Mouse (Mus musculus): ENCODE data around the gene Ppp2r5a. TPM values are rescaled to one million over a fixed set of nuclear protein-coding genes. Genes with fewer than 3 reads are reported as not detected.

Gene Ppp2r5a
- polyA plus RNA-seq, 1 experiment, result 44.7 TPM

DNA sequence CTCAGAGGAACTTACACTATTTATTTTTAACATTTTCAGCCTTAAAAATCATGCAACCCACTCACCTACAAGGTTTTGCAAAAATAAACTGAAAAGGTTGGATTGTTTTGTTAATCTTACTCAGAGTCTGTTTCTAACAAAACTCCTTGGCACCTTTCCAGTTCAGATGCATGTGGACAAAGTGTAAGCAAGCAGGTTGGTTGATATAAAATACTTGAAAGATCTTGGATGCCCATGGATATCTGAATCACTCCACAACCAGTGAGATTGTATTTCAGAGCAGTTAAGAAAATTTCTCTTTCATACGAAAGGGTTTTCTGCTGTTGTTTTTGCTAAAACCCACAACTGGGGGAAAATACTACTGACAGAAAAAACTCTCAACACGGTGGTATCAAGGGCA lies 8.9 kb downstream of the Ppp2r5a start:
- H3K27me3 ChIP-seq (ENCODE audit: control insufficient read depth, insufficient read depth, low read length), result no peaks in the 10 kb centered on the region
- H3K4me3 ChIP-seq (replicated peaks; ENCODE audit: insufficient read depth, low read depth, low read length), result no peak overlapping the region
- DNase-seq, result no peak
- no peak overlapping the region for H3K27ac ChIP-seq (ENCODE audit: insufficient read depth, low read length)
- H3K4me1 ChIP-seq (ENCODE audit: control insufficient read depth, insufficient read depth, low read length), result no peaks in the 10 kb centered on the region; the same call in 1 of the 2 replicates
- TF ChIP-seq POLR2A (IDR thresholded peaks at IDR 0.05; ENCODE audit: borderline replicate concordance, insufficient read depth, low read length), result no peak
- TF ChIP-seq CTCF (IDR thresholded peaks at IDR 0.05; ENCODE audit: borderline replicate concordance, insufficient read depth, low read depth, low read length), result no peak
- WGBS, result 72% methylated on average over 2 of the region's 2 CpGs

DNA sequence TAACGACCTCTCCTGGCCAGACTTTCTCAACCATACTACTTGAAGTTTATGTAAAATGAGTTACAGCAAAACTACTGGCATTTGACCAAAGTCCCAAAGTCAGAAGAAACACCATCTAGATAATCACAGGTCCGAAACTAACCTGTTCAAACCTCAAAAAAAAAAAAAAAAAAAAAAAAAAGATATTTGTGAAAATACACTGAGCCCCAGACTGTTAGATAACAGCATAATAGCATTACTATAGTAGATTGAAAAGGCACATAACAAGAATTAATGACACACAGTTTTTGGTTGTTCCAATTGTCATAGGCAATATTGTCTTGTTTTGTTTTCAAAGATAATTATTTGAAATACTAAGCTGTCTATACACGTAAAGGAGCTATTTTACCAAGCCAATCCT lies 9.5 kb downstream of the Ppp2r5a start:
- no peak overlapping the region for H3K27ac ChIP-seq (ENCODE audit: insufficient read depth, low read length)
- no peaks in the 10 kb centered on the region for H3K27me3 ChIP-seq (ENCODE audit: control insufficient read depth, insufficient read depth, low read length)
- TF ChIP-seq CTCF (IDR thresholded peaks at IDR 0.05; ENCODE audit: borderline replicate concordance, insufficient read depth, low read depth, low read length) (no peak), POLR2A (IDR thresholded peaks at IDR 0.05; ENCODE audit: borderline replicate concordance, insufficient read depth, low read length) (no peak)
- H3K4me3 ChIP-seq (replicated peaks; ENCODE audit: insufficient read depth, low read depth, low read length), result no peak overlapping the region
- H3K4me1 ChIP-seq (ENCODE audit: control insufficient read depth, insufficient read depth, low read length), result no peaks in the 10 kb centered on the region; the same call in 1 of the 2 replicates
- no peak for DNase-seq
- 82% methylated on average over 3 of the region's 3 CpGs for WGBS

DNA sequence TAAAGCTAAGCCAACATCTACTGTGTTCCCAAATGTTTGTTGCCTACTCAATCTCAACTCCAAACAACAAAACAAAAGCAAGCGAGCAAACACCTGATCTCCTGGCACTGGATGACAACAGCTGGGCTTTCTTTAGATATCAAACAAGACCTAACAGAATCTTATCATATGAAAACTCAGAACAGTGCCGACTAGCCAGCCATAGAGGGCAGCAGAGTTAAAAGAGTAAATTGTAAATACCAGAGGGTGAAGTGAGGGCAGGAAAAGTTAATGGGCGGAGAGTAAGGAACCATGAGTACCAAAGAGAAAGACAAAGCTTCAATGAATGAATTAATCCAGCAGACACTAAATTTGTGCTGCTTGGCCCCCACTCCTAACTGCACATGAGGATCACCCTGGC lies 11.8 kb downstream of the Ppp2r5a start:
- DNase-seq, result peak; percentile 44 to 61
- Histone ChIP-seq H3K27ac (ENCODE audit: insufficient read depth, low read length) (no peak overlapping the region), H3K4me3 (replicated peaks; ENCODE audit: insufficient read depth, low read depth, low read length) (no peak overlapping the region), H3K4me1 (ENCODE audit: control insufficient read depth, insufficient read depth, low read length) (no peaks in the 10 kb centered on the region), H3K27me3 (ENCODE audit: control insufficient read depth, insufficient read depth, low read length) (no peaks in the 10 kb centered on the region)
- WGBS, result 12% methylated on average over 3 of the region's 3 CpGs
- no peak for TF ChIP-seq POLR2A (IDR thresholded peaks at IDR 0.05; ENCODE audit: borderline replicate concordance, insufficient read depth, low read length)
- TF ChIP-seq CTCF (IDR thresholded peaks at IDR 0.05; ENCODE audit: borderline replicate concordance, insufficient read depth, low read depth, low read length), result 0 out of 2 replicates have a peak, but pooled peaks have one; percentile 11

DNA sequence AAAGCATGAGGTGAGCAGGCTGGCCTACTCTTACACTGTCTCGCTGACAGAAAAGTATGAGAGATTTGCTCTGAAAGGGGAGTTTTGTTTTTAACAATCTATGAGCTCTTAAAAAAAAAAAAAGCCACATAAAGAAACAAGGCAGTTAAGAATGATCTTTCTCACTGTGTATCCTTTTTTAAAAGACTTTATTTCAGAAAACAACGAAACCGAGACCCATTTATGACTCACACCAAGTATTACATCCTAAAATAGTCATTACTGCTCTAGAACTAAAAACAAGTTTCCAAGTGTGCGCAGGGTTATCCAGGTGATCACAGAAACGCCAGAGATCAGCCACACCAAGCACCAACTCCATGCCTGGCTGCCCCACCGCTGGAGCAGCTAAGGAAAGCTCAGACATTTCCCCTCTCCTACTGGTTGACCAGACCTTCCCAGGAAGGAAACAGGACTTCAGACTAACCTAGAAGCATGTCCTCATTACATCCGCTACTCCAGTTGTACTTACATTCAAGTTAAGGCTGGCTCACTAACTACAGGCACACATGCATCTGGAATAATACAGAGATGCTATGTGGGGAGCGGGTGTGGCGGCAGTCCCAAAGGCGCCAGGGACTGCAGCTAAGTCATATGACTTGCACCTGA lies 18.2 kb downstream of the Ppp2r5a start:
- TF ChIP-seq CTCF (IDR thresholded peaks at IDR 0.05; ENCODE audit: borderline replicate concordance, insufficient read depth, low read depth, low read length) (no peak), POLR2A (IDR thresholded peaks at IDR 0.05; ENCODE audit: borderline replicate concordance, insufficient read depth, low read length) (no peak)
- 94% methylated on average over 10 of the region's 10 CpGs for WGBS
- no peak for DNase-seq
- Histone ChIP-seq H3K4me3 (replicated peaks; ENCODE audit: insufficient read depth, low read depth, low read length) (no peak overlapping the region), H3K4me1 (ENCODE audit: control insufficient read depth, insufficient read depth, low read length) (peaks cover 4% of the 10 kb centered on the region; the same call in 1 of the 2 replicates), H3K27ac (ENCODE audit: insufficient read depth, low read length) (no peak overlapping the region), H3K27me3 (ENCODE audit: control insufficient read depth, insufficient read depth, low read length) (no peaks in the 10 kb centered on the region)

DNA sequence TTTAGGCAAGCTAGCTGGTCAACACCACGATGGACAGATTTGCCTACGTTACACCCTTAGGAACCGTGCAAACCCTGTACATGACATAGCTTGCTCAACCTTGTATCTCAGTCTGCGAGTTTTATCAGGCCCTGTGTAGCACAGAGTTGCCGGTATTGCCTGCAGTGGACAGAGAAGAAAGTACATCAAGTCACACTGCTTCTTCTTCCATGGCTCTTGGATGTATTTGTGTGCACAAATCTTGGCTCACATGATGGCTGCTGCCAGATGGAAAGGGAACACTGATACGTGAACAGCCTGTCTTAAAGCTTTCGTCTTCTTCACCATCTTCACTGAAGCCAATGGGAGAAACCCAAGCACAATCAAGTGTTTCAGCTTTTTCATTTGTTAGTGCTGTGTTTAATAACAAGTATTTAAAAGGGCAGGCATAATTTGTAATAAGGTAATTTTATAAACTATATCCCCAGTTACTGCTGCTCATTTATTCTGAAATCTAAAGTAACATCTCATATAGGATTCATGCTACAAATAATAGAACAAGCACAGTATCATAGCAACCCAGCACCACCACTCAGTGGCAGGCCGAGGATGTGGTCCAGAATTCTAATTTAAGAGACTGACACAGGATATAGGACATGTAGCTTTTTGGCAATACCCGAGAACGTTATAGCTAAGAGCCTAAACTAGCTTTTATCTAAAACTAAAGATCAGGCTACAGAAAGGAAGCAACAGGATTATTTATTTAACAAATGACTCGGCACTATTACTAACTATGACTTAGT lies 20.9 kb downstream of the Ppp2r5a start:
- no peak overlapping the region for H3K4me3 ChIP-seq (replicated peaks; ENCODE audit: insufficient read depth, low read depth, low read length)
- WGBS, result 46% methylated on average over 11 of the region's 11 CpGs
- no peaks in the 10 kb centered on the region for H3K27me3 ChIP-seq (ENCODE audit: control insufficient read depth, insufficient read depth, low read length)
- H3K27ac ChIP-seq (ENCODE audit: insufficient read depth, low read length), result no peak overlapping the region
- no peak for DNase-seq
- TF ChIP-seq POLR2A (IDR thresholded peaks at IDR 0.05; ENCODE audit: borderline replicate concordance, insufficient read depth, low read length), result no peak
- no peak for TF ChIP-seq CTCF (IDR thresholded peaks at IDR 0.05; ENCODE audit: borderline replicate concordance, insufficient read depth, low read depth, low read length)
- peaks cover 4% of the 10 kb centered on the region; the same call in 1 of the 2 replicates for H3K4me1 ChIP-seq (ENCODE audit: control insufficient read depth, insufficient read depth, low read length)

DNA sequence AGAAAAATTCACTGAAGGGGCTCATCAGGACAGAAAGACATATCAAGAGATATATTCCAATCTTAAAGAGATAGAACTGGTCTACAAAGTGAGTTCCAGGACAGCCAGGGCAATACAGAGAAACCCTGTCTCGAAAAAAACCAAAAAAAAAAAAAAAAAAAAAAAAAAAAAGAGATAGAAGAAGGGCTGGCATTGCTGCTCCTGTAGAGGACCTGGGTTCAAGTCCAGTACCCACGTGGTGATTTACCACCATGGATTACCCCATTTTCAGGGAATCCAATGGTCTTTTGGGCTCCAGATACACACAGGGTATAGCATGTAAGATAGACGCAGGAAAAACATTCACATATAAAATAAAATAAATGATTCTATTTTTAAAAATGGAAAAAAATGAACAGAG lies 22.2 kb downstream of the Ppp2r5a start:
- H3K27ac ChIP-seq (ENCODE audit: insufficient read depth, low read length), result no peak overlapping the region
- H3K4me3 ChIP-seq (replicated peaks; ENCODE audit: insufficient read depth, low read depth, low read length), result no peak overlapping the region
- H3K27me3 ChIP-seq (ENCODE audit: control insufficient read depth, insufficient read depth, low read length), result no peaks in the 10 kb centered on the region
- H3K4me1 ChIP-seq (ENCODE audit: control insufficient read depth, insufficient read depth, low read length), result peaks cover 4% of the 10 kb centered on the region; the same call in 1 of the 2 replicates
- TF ChIP-seq CTCF (IDR thresholded peaks at IDR 0.05; ENCODE audit: borderline replicate concordance, insufficient read depth, low read depth, low read length) (no peak), POLR2A (IDR thresholded peaks at IDR 0.05; ENCODE audit: borderline replicate concordance, insufficient read depth, low read length) (no peak)
- WGBS, result 90% methylated on average over 3 of the region's 3 CpGs
- no peak for DNase-seq

DNA sequence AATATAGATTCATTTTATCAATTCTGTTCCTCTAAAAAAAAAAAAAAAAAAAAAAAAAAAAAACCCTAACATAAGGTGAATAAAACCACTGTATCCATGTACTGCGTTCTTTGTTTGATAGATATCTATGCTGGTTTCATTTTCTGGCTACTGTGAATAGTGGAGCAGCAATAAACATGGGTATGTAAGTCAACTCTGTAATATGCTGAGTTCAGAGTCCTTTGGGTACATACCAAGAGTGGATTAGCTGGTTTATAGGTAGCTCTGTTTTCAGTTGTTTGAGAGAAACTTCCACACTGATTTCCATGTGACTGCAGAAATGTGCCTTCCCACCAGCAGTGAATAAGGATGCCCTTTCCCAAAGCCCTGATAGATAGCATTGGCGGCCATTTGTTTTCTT lies 25.0 kb downstream of the Ppp2r5a start:
- DNase-seq, result no peak
- TF ChIP-seq POLR2A (IDR thresholded peaks at IDR 0.05; ENCODE audit: borderline replicate concordance, insufficient read depth, low read length), result no peak
- H3K4me3 ChIP-seq (replicated peaks; ENCODE audit: insufficient read depth, low read depth, low read length), result no peak overlapping the region
- peaks cover 4% of the 10 kb centered on the region; the same call in 1 of the 2 replicates for H3K4me1 ChIP-seq (ENCODE audit: control insufficient read depth, insufficient read depth, low read length)
- 91% methylated on average over 2 of the region's 2 CpGs for WGBS
- H3K27me3 ChIP-seq (ENCODE audit: control insufficient read depth, insufficient read depth, low read length), result no peaks in the 10 kb centered on the region
- H3K27ac ChIP-seq (ENCODE audit: insufficient read depth, low read length), result no peak overlapping the region

DNA sequence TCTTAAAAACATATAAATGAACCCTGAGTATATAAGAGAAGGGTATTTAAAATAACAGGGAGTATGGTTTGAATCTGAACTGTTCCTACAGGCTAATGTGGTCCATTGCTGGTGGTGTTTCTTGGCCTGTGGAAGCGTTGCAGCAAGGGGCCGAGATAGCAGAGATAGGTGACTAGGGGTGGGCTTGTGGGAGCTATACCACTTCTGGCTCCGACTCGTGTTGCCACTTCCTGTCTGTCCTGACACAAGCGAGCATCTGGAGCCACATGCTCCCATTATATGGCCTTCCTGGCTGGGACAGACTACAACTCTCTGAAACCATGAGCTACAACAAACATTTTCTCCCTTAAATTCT lies 27.5 kb downstream of the Ppp2r5a start:
- TF ChIP-seq CTCF (IDR thresholded peaks at IDR 0.05; ENCODE audit: borderline replicate concordance, insufficient read depth, low read depth, low read length), result no peak
- no peak for TF ChIP-seq POLR2A (IDR thresholded peaks at IDR 0.05; ENCODE audit: borderline replicate concordance, insufficient read depth, low read length)
- Histone ChIP-seq H3K27ac (ENCODE audit: insufficient read depth, low read length) (no peak overlapping the region), H3K4me1 (ENCODE audit: control insufficient read depth, insufficient read depth, low read length) (no peaks in the 10 kb centered on the region), H3K4me3 (replicated peaks; ENCODE audit: insufficient read depth, low read depth, low read length) (no peak overlapping the region), H3K27me3 (ENCODE audit: control insufficient read depth, insufficient read depth, low read length) (no peaks in the 10 kb centered on the region)
- no peak for DNase-seq
- 89% methylated on average over 5 of the region's 5 CpGs for WGBS
